Mouse (Mus musculus) heart, adult 11 months (tissue): ENCODE data around the gene Rnf43.

Experiments
- DNase-seq: peaks from one replicate; pipeline ENCODE4 v3.0.0; 2022

Rnf43 gene

GRCm38 (mm10) chr11:87761806-87762701, 99.5 kb downstream of the Rnf43 start:
- no peak for DNase-seq

GRCm38 (mm10) chr11:87762702-87763385, 100.3 kb downstream of the Rnf43 start:
- no peak for DNase-seq

- DNase-seq, result no peak
These were observed 101.0 kb downstream of the Rnf43 start for GRCm38 (mm10) chr11:87763511-87763987.

GRCm38 (mm10) chr11:87763988-87764876, 101.7 kb downstream of the Rnf43 start:
- DNase-seq, result no peak

GRCm38 (mm10) chr11:87768745-87769144, 106.2 kb downstream of the Rnf43 start:
- DNase-seq, result no peak

- no peak for DNase-seq
These were observed 108.5 kb downstream of the Rnf43 start for GRCm38 (mm10) chr11:87770989-87771388.

GRCm38 (mm10) chr11:87772354-87772753, 109.8 kb downstream of the Rnf43 start:
- DNase-seq, result no peak

GRCm38 (mm10) chr11:87778100-87778765, 115.7 kb downstream of the Rnf43 start:
- DNase-seq, result no peak

- no peak for DNase-seq
These were observed 116.4 kb downstream of the Rnf43 start for GRCm38 (mm10) chr11:87778915-87779314.

- DNase-seq, result no peak
These were observed 116.9 kb downstream of the Rnf43 start for GRCm38 (mm10) chr11:87779392-87779791.

- DNase-seq, result no peak
These were observed 117.6 kb downstream of the Rnf43 start for GRCm38 (mm10) chr11:87780130-87780529.
